Mouse (Mus musculus) adrenal gland, adult 2 months (tissue): ENCODE results near the gene Rap1gap. TPM values are rescaled to one million over a fixed set of nuclear protein-coding genes. Genes with fewer than 3 reads are reported as not detected.

Experiments
- DNase-seq: peaks from one replicate; pipeline ENCODE4 v3.0.0; 2021
- polyA plus RNA-seq: library from polyadenylated mRNA; depleted of rRNA; stranded (reverse); fragments of >200 nt; gene quantifications from 2 replicates; pipeline ENCODE4 v1.2.3, GENCODE M21; 2012; rRNA removed
- total RNA-seq, 2 experiments: library from RNA; stranded (reverse); gene quantifications; 2 replicates each; pipeline ENCODE4 v1.2.3; 2021

Gene Rap1gap
- total and polyA plus RNA-seq, 3 experiments: 119 to 489 (median 172) TPM

DNA sequence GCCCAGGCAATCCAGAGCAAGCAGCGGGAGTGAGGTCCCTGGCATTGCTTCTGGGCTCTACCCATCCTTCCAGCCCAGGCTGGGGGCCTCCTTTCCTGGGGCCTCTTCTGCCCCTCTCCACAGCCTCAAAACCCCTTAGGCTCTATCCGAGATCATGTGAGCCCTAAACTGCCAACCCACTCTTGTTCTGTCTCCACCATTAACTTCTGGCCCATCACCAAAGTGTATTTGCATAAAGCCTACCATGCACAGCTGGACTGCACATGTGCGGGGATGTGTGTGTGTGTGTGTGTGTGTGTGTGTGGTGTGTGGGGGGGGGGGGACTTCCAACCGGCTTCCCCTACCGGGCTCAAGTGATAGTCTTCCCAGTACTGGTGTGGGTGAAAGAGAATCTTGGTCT, 109.5 kb downstream of the Rap1gap start:
- no peak for DNase-seq

DNA sequence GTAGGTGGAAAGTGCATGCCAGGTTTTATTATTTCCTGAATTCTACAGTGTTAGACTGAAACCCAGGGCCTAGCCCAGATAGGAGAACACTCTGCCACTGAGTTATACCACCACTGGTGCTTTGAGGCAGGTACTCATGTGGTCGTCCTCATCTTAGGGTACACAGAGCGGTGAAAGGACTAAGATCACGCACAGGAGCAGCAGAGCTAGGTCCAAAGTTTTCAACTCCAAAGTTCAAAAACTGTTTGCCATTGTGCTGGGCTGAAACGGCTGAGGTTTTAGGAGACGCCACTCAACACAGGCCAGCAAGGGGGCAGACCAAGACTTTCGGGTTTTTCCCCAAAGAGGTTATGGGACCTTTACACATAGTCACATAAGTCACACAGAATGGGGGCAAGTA, 110.0 kb downstream of the Rap1gap start:
- no peak for DNase-seq

DNA sequence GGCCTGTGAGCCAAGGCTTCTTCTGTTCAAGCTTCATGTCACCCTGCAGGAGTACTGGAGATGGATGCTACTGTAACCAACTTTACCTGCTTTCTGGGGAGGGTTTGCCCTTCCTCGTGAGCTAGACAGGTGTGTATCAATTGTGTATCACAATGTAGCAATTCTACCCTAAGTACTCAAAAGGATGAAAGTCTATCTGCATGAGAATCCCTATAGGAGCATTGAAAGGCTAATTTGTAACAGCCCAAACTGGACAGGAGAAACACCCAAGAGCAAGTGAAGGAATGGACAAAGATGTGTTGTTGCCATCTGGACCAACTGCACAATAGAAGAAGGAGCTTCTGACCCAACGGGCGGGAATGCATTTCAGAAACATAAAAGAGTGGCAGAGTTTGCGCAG, 113.3 kb downstream of the Rap1gap start:
- DNase-seq: no peak

DNA sequence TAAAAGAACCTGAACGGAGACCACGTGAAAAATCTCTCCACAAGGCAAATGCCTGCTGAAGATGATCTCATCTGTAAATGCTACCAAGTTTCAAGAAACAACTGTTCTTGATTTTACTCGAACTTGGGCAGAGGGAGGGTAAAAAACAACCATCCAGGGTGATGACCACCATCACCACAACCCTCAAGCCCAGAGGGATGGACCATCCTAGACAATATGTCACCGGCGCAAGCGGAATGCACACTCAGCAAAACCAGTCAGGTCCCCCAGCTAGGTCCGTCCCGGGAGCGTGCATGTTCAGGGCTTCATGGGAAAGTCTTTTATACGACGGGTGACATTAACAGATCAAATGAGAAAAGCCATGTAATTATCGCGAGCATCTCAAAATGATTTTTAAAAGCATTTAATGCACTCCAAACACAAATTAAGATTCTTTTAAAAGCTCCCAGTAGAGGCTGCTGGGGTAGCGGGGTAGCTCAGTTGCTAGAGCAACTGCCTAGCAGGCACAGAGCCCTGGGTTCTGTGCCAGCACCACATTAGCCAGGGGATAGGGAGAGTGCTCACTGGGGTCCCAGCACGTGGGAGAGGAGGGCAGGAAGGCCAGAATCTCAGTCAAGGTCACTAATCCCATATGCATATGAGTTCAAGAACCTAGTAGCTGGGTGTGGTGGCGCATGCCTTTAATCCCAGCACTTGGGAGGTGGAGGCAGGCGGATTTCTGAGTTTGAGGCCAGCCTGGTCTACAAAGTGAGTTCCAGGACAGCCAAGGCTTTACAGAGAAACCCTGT, 114.1 kb downstream of the Rap1gap start:
- no peak for DNase-seq

Other genes starting within 250 kb of the Rap1gap start
- gene Cela3b, start 234.2 kb upstream of the Rap1gap start, total RNA-seq: not detected
- 0.16 and 0.33 TPM in 2 replicates for gene Cela3b, start 234.2 kb upstream of the Rap1gap start, polyA plus RNA-seq
- gene 1700013G24Rik, start 211.4 kb upstream of the Rap1gap start, total RNA-seq: not detected
- not detected in 2 replicates for gene 1700013G24Rik, start 211.4 kb upstream of the Rap1gap start, polyA plus RNA-seq
- 100 to 1,000 TPM in 1 of 2 experiments, 10 to 100 TPM in 1; 87.4 to 150 TPM for gene Hspg2, start 196.0 kb upstream of the Rap1gap start, total RNA-seq
- gene Hspg2, start 196.0 kb upstream of the Rap1gap start, polyA plus RNA-seq: 122 and 125 TPM in 2 replicates
- gene Ldlrad2, start 90.2 kb upstream of the Rap1gap start, total RNA-seq: not detected
- gene Ldlrad2, start 90.2 kb upstream of the Rap1gap start, polyA plus RNA-seq: 0.67 TPM in 1 of 2 replicates, not detected in the other
- 100 to 1,000 TPM; 100 to 101 TPM for gene Usp48, start 71.0 kb upstream of the Rap1gap start, total RNA-seq
- gene Usp48, start 71.0 kb upstream of the Rap1gap start, polyA plus RNA-seq: 52.2 and 58.9 TPM in 2 replicates
- 10 to 100 TPM in 1 of 2 experiments, 1 to 10 TPM in 1; 6.1 to 59.6 TPM for gene Alpl, start 131.7 kb downstream of the Rap1gap start, total RNA-seq
- gene Alpl, start 131.7 kb downstream of the Rap1gap start, polyA plus RNA-seq: 4.7 and 7.4 TPM in 2 replicates
- 100 to 1,000 TPM; 228 to 424 TPM for gene Ece1, start 197.5 kb downstream of the Rap1gap start, total RNA-seq
- gene Ece1, start 197.5 kb downstream of the Rap1gap start, polyA plus RNA-seq: 50.0 and 414 TPM in 2 replicates